Mouse (Mus musculus): ENCODE data around the gene Rarres2. TPM values are rescaled to one million over a fixed set of nuclear protein-coding genes. Genes with fewer than 3 reads are reported as not detected.

Rarres2 gene
- polyA plus RNA-seq, 1 experiment from 2014 or later, result 4.0 TPM

- Histone ChIP-seq H3K27ac (ENCODE audit: low read depth, low read length) (no peak overlapping the region), H3K27me3 (replicated peaks; ENCODE audit: control insufficient read depth, insufficient read depth, low read length) (no peaks in the 10 kb centered on the region), H3K36me3 (ENCODE audit: control insufficient read depth, insufficient read depth, low read length) (peaks cover 30% of the 10 kb centered on the region), H3K4me2 (ENCODE audit: low read length) (peak overlapping the region; percentile 74), H3K4me1 (ENCODE audit: control insufficient read depth, insufficient read depth, low read length) (peaks cover 18% of the 10 kb centered on the region), H3K9ac (ENCODE audit: low read length) (peak overlapping the region; percentile 93; the same call in 1 of the 2 replicates), H3K9me3 (replicated peaks; ENCODE audit: control insufficient read depth, low read length) (no peaks in the 10 kb centered on the region), H3K4me3 (ENCODE audit: low read depth, low read length) (0 out of 2 replicates have a peak overlapping the region, but pooled peaks have one; percentile 64)
- ATAC-seq (no peak), DNase-seq (ENCODE audit: low spot score) (peak; percentile 85)
- WGBS, result 80% methylated on average over 5 of the region's 5 CpGs
Observed at GRCm38 (mm10) chr6:48538841-48539737, 33.5 kb downstream of the Rarres2 start.

- no peaks in the 10 kb centered on the region for H3K27me3 ChIP-seq (replicated peaks; ENCODE audit: control insufficient read depth, insufficient read depth, low read length)
- ATAC-seq, result peak; percentile 97
Observed at GRCm38 (mm10) chr6:48537105-48537954, 35.3 kb downstream of the Rarres2 start, which contains the start of gene Atp6v0e2. Atp6v0e2 (plus strand) TSS chr6:48537615.

GRCm38 (mm10) chr6:48536091-48536490, 36.5 kb downstream of the Rarres2 start:
- no peaks in the 10 kb centered on the region for H3K27me3 ChIP-seq (replicated peaks; ENCODE audit: control insufficient read depth, insufficient read depth, low read length)
- no peak overlapping the region for H3K27ac ChIP-seq (ENCODE audit: low read depth, low read length)
- 65% methylated on average over 4 of the region's 4 CpGs for WGBS
- no peak overlapping the region for H3K4me3 ChIP-seq (ENCODE audit: low read depth, low read length)
- H3K9ac ChIP-seq (ENCODE audit: low read length), result no peak overlapping the region
- no peak for ATAC-seq
- DNase-seq (ENCODE audit: low spot score), result no peak
- H3K36me3 ChIP-seq (ENCODE audit: control insufficient read depth, insufficient read depth, low read length), result peaks cover 19% of the 10 kb centered on the region
- peaks cover 18% of the 10 kb centered on the region for H3K4me1 ChIP-seq (ENCODE audit: control insufficient read depth, insufficient read depth, low read length)
- H3K4me2 ChIP-seq (ENCODE audit: low read length), result no peak overlapping the region
- H3K9me3 ChIP-seq (replicated peaks; ENCODE audit: control insufficient read depth, low read length), result no peaks in the 10 kb centered on the region

More at GRCm38 (mm10) chr6:48537105-48537954, 35.3 kb downstream of the Rarres2 start, which contains the start of gene Atp6v0e2:
- Histone ChIP-seq H3K36me3 (ENCODE audit: control insufficient read depth, insufficient read depth, low read length) (peaks cover 26% of the 10 kb centered on the region), H3K27ac (ENCODE audit: low read depth, low read length) (peak within 1 kb of the TSS; percentile 78), H3K4me1 (ENCODE audit: control insufficient read depth, insufficient read depth, low read length) (peaks cover 18% of the 10 kb centered on the region), H3K4me3 (ENCODE audit: low read depth, low read length) (peak within 1 kb of the TSS; percentile 64), H3K9me3 (replicated peaks; ENCODE audit: control insufficient read depth, low read length) (no peaks in the 10 kb centered on the region), H3K4me2 (ENCODE audit: low read length) (peak within 1 kb of the TSS; percentile 74), H3K9ac (ENCODE audit: low read length) (peak within 1 kb of the TSS; percentile 93)
- WGBS, result 2% methylated on average over 38 of the region's 38 CpGs
- DNase-seq (ENCODE audit: low spot score), result peak; percentile 98

- no peak for DNase-seq (ENCODE audit: low spot score)
- Histone ChIP-seq H3K36me3 (ENCODE audit: control insufficient read depth, insufficient read depth, low read length) (peaks cover 9% of the 10 kb centered on the region; the same call in 1 of the 2 replicates), H3K4me1 (ENCODE audit: control insufficient read depth, insufficient read depth, low read length) (peaks cover 18% of the 10 kb centered on the region), H3K4me3 (ENCODE audit: low read depth, low read length) (no peak overlapping the region), H3K4me2 (ENCODE audit: low read length) (no peak overlapping the region), H3K27ac (ENCODE audit: low read depth, low read length) (no peak overlapping the region), H3K9me3 (replicated peaks; ENCODE audit: control insufficient read depth, low read length) (no peaks in the 10 kb centered on the region), H3K27me3 (replicated peaks; ENCODE audit: control insufficient read depth, insufficient read depth, low read length) (no peaks in the 10 kb centered on the region), H3K9ac (ENCODE audit: low read length) (no peak overlapping the region)
- no peak for ATAC-seq
- 83% methylated on average over 8 of the region's 8 CpGs for WGBS
Observed at GRCm38 (mm10) chr6:48534913-48535312, 37.7 kb downstream of the Rarres2 start.

- DNase-seq (ENCODE audit: low spot score) (no peak), ATAC-seq (no peak)
- 0 out of 2 replicates have a peak, but pooled peaks cover 7% of the 10 kb centered on the region for H3K36me3 ChIP-seq (ENCODE audit: control insufficient read depth, insufficient read depth, low read length)
- H3K9me3 ChIP-seq (replicated peaks; ENCODE audit: control insufficient read depth, low read length), result no peaks in the 10 kb centered on the region
- H3K9ac ChIP-seq (ENCODE audit: low read length), result no peak overlapping the region
- H3K4me2 ChIP-seq (ENCODE audit: low read length), result no peak overlapping the region
- no peaks in the 10 kb centered on the region for H3K27me3 ChIP-seq (replicated peaks; ENCODE audit: control insufficient read depth, insufficient read depth, low read length)
- no peak overlapping the region for H3K4me3 ChIP-seq (ENCODE audit: low read depth, low read length)
- H3K27ac ChIP-seq (ENCODE audit: low read depth, low read length), result no peak overlapping the region
- WGBS, result 87% methylated on average over 2 of the region's 2 CpGs
- H3K4me1 ChIP-seq (ENCODE audit: control insufficient read depth, insufficient read depth, low read length), result peaks cover 12% of the 10 kb centered on the region
Observed at GRCm38 (mm10) chr6:48533475-48533874, 39.1 kb downstream of the Rarres2 start.

- H3K4me1 ChIP-seq (ENCODE audit: control insufficient read depth, insufficient read depth, low read length), result no peaks in the 10 kb centered on the region
- H3K9me3 ChIP-seq (replicated peaks; ENCODE audit: control insufficient read depth, low read length), result no peaks in the 10 kb centered on the region
- no peaks in the 10 kb centered on the region for H3K27me3 ChIP-seq (replicated peaks; ENCODE audit: control insufficient read depth, insufficient read depth, low read length)
- 0 out of 2 replicates have a peak, but pooled peaks cover 7% of the 10 kb centered on the region for H3K36me3 ChIP-seq (ENCODE audit: control insufficient read depth, insufficient read depth, low read length)
- H3K4me2 ChIP-seq (ENCODE audit: low read length), result no peak overlapping the region
- no peak overlapping the region for H3K27ac ChIP-seq (ENCODE audit: low read depth, low read length)
- H3K4me3 ChIP-seq (ENCODE audit: low read depth, low read length), result no peak overlapping the region
- no peak overlapping the region for H3K9ac ChIP-seq (ENCODE audit: low read length)
- WGBS, result 89% methylated on average over 2 of the region's 2 CpGs
- DNase-seq (ENCODE audit: low spot score) (no peak), ATAC-seq (no peak)
Observed at GRCm38 (mm10) chr6:48530862-48531261, 41.7 kb downstream of the Rarres2 start.

GRCm38 (mm10) chr6:48529871-48530440, 42.6 kb downstream of the Rarres2 start:
- H3K9ac ChIP-seq (ENCODE audit: low read length), result no peak overlapping the region
- no peak overlapping the region for H3K27ac ChIP-seq (ENCODE audit: low read depth, low read length)
- H3K27me3 ChIP-seq (replicated peaks; ENCODE audit: control insufficient read depth, insufficient read depth, low read length), result no peaks in the 10 kb centered on the region
- H3K36me3 ChIP-seq (ENCODE audit: control insufficient read depth, insufficient read depth, low read length), result 0 out of 2 replicates have a peak, but pooled peaks cover 7% of the 10 kb centered on the region
- H3K4me3 ChIP-seq (ENCODE audit: low read depth, low read length), result no peak overlapping the region
- DNase-seq (ENCODE audit: low spot score) (no peak), ATAC-seq (no peak)
- WGBS, result 77% methylated on average over 16 of the region's 16 CpGs
- H3K4me1 ChIP-seq (ENCODE audit: control insufficient read depth, insufficient read depth, low read length), result no peaks in the 10 kb centered on the region
- no peak overlapping the region for H3K4me2 ChIP-seq (ENCODE audit: low read length)
- H3K9me3 ChIP-seq (replicated peaks; ENCODE audit: control insufficient read depth, low read length), result no peaks in the 10 kb centered on the region

GRCm38 (mm10) chr6:48529261-48529660, 43.3 kb downstream of the Rarres2 start:
- Histone ChIP-seq H3K36me3 (ENCODE audit: control insufficient read depth, insufficient read depth, low read length) (0 out of 2 replicates have a peak, but pooled peaks cover 7% of the 10 kb centered on the region), H3K9me3 (replicated peaks; ENCODE audit: control insufficient read depth, low read length) (no peaks in the 10 kb centered on the region), H3K4me1 (ENCODE audit: control insufficient read depth, insufficient read depth, low read length) (no peaks in the 10 kb centered on the region), H3K27me3 (replicated peaks; ENCODE audit: control insufficient read depth, insufficient read depth, low read length) (no peaks in the 10 kb centered on the region), H3K4me3 (ENCODE audit: low read depth, low read length) (no peak overlapping the region), H3K4me2 (ENCODE audit: low read length) (no peak overlapping the region), H3K27ac (ENCODE audit: low read depth, low read length) (no peak overlapping the region), H3K9ac (ENCODE audit: low read length) (no peak overlapping the region)
- no peak for ATAC-seq
- DNase-seq (ENCODE audit: low spot score), result no peak
- whole genome bisulfite sequencing, result 75% methylated on average over 14 of the region's 14 CpGs
